Mouse (Mus musculus): ENCODE results near the gene Irf9.

- TF ChIP-seq CTCF (IDR thresholded peaks at IDR 0.05; ENCODE audit: borderline replicate concordance, insufficient read depth, low read length): no peak
- TF ChIP-seq POLR2A (IDR thresholded peaks at IDR 0.05; ENCODE audit: low read depth, low read length): no peak
Measured at GRCm38 (mm10) chr14:55618486-55619195, 15.3 kb downstream of the Irf9 start.
